Mouse (Mus musculus): ENCODE results near the gene Tgm7.

DNA sequence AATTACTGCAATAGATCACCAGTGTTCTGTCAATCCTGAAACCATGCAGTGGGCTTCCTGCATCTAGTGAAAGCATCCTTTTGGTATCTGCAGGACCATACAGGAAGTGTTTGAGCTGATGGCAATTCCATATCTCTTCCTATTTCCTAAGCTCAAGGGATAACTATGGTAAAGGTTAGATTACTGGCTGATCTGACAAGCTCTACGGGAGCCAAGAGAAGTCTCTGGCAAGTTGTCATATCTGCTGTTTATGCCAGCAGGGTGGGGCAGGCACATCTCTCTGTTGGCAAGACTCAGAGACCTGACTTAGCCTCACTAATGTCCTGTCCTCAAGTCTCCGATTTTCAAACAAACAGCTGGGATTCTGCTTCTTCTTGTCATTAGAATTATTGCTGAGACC, 55.5 kb downstream of the Tgm7 start:
- no peak for TF ChIP-seq POLR2A (IDR thresholded peaks at IDR 0.05; ENCODE audit: borderline replicate concordance, extremely low read depth, insufficient read depth, insufficient read length, poor library complexity, severe bottlenecking)
- TF ChIP-seq CTCF (IDR thresholded peaks at IDR 0.05; ENCODE audit: borderline replicate concordance, extremely low read depth, insufficient read depth, insufficient read length) = no peak
